Mouse (Mus musculus) forebrain, embryonic 16.5 days (tissue): Measurements from ENCODE around the gene Slc5a3. TPM values are rescaled to one million over a fixed set of nuclear protein-coding genes. Genes with fewer than 3 reads are reported as not detected.

Experiments used
- ATAC-seq: fragments of 200-750 bp; cut with Nextera tagmentation; 2 replicates; pipeline ENCODE4 v1.8.0; 2017; ENCODE audit warnings: mild to moderate bottlenecking, moderate library complexity
- H3K27ac ChIP-seq: fragments of 300-500 bp; sonication (generic); 2 replicates; pipeline ENCODE4 v1.5.1; 2014; ENCODE audit warnings: low read length, control low read depth
- H3K27me3 ChIP-seq: fragments of 300-500 bp; sonication (generic); replicated peaks from 2 replicates; pipeline ENCODE4 v1.6.1; 2014; ENCODE audit warnings: low read length; ENCODE audit not compliant: control insufficient read depth, insufficient read depth
- H3K36me3 ChIP-seq: fragments of 300-500 bp; sonication (generic); 2 replicates; pipeline ENCODE4 v1.6.1; 2014; ENCODE audit not compliant: control insufficient read depth, insufficient read depth
- H3K4me1 ChIP-seq: fragments of 300-500 bp; sonication (generic); replicated peaks from 2 replicates; pipeline ENCODE4 v1.6.1; 2014; ENCODE audit warnings: low read length; ENCODE audit not compliant: control insufficient read depth, insufficient read depth
- H3K4me2 ChIP-seq: fragments of 300-500 bp; sonication (generic); 2 replicates; pipeline ENCODE4 v1.6.1; 2014; ENCODE audit warnings: mild to moderate bottlenecking, low read length, control low read depth
- H3K4me3 ChIP-seq: fragments of 300-500 bp; sonication (generic); replicated peaks from 2 replicates; pipeline ENCODE4 v1.5.1; 2014; ENCODE audit warnings: mild to moderate bottlenecking, low read length, control low read depth
- H3K9ac ChIP-seq: fragments of 300-500 bp; sonication (generic); replicated peaks from 2 replicates; pipeline ENCODE4 v1.6.1; 2014; ENCODE audit warnings: low read depth, low read length, control low read depth
- H3K9me3 ChIP-seq: fragments of 300-500 bp; sonication (generic); 2 replicates; pipeline ENCODE4 v1.6.1; 2016; ENCODE audit warnings: low read length; ENCODE audit not compliant: control insufficient read depth
- WGBS: fragments of 180-500 bp; shearing (Covaris S2); extraction: QIAGEN DNeasy Blood & Tissue Kit; methylation state at CpG from one replicate; pipeline ENCODE4 v1.1.7; 2014; 5-methylcytosine and 5-hydroxymethylcytosine counted together
- polyA plus RNA-seq: library from polyadenylated mRNA; unstranded; fragments of >200 nt; fragmentation: Nextera tagmentation; extraction: Ambion mirVana; gene quantifications from 2 replicates; pipeline ENCODE4 v1.2.1, GENCODE M21; 2015

Gene Slc5a3
- polyA plus RNA-seq, 1 experiment from 2014 or later: 15.0 TPM

DNA sequence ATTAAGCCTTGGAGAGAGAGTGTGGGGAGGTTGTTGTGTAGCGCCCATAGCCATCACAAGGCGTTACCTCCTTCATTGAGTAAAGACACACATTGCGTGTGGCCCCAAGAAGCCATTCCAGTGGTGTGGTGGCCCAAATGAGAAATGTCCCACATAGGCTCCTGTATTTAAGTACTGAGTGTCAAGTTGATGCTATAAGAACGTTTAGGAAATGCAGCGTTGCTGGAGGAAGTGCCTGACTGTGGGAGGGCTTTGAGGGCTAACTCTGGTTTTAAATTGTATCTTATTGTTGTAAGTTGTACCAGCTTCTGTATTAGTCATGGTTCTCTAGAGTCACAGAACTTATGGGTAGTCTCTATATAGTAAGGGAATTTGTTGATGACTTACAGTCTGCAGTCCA is 49.2 kb downstream of the Slc5a3 start:
- Histone ChIP-seq H3K36me3 (peaks cover 2% of the 10 kb centered on the region; the same call in 1 of the 2 replicates), H3K4me3 (no peak overlapping the region), H3K4me1 (no peaks in the 10 kb centered on the region), H3K4me2 (no peak overlapping the region), H3K9me3 (no peaks in the 10 kb centered on the region), H3K27me3 (no peaks in the 10 kb centered on the region), H3K9ac (no peak overlapping the region), H3K27ac (no peak overlapping the region)
- 94% methylated on average over 5 of the region's 5 CpGs for WGBS
- no peak for ATAC-seq

- Histone ChIP-seq H3K4me1 (peaks cover 23% of the 10 kb centered on the region), H3K36me3 (peaks cover 7% of the 10 kb centered on the region; the same call in 1 of the 2 replicates), H3K27me3 (no peaks in the 10 kb centered on the region), H3K9me3 (no peaks in the 10 kb centered on the region), H3K9ac (no peak overlapping the region), H3K27ac (peak overlapping the region; percentile 33), H3K4me3 (no peak overlapping the region), H3K4me2 (no peak overlapping the region)
- WGBS: 66% methylated on average over 5 of the region's 5 CpGs
- no peak for ATAC-seq
Observed at GRCm38 (mm10) chr16:92114706-92115241, 56.7 kb downstream of the Slc5a3 start.

DNA sequence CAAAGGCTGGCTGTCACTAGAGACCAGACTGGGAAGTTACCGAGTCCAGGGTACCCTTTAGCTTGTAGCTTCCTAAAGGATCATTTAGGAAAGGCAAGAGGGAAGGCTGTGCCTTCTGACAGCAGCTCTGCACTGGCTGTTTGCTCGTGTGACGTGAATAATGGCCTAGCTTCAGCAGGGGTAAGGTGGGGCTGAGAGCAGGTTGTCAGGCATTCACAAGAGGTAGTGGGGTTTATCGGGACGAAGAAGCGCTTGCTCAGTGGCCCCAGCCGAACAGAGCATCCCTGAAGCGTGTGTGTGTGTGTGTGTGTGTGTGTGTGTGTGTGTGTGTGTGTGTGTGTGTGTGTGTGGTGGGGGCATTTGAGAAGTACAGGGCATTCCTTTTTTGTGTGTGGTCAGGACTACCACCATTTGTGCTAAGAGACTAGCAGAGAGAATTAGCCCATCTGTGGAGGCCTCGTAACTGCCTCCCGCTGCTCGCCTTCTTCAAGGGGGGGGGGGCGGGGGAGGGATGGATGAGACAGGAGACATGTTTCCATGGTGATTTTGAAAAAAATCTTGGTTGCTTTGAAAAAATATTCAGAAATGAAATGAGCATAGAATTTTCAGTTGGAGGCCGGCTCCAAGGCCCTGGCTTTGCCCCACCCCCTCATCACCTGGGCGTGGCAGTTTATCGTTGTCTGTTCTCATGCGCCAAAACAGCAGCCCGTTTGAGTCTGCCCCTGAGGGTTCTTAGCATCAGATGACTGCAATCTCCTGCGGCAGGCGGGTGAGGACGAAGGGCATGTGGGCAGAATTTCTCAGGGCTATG is 57.7 kb downstream of the Slc5a3 start:
- H3K4me1 ChIP-seq: peaks cover 25% of the 10 kb centered on the region
- peaks cover 7% of the 10 kb centered on the region; the same call in 1 of the 2 replicates for H3K36me3 ChIP-seq
- H3K4me2 ChIP-seq: peak overlapping the region; percentile 44
- H3K4me3 ChIP-seq: 0 out of 2 replicates have a peak overlapping the region, but pooled peaks have one; percentile 2
- ATAC-seq: peak; percentile 65
- H3K27ac ChIP-seq: peak overlapping the region; percentile 73
- H3K9me3 ChIP-seq: no peaks in the 10 kb centered on the region
- WGBS: 28% methylated on average over 19 of the region's 20 CpGs
- peak overlapping the region; percentile 31; the same call in 1 of the 2 replicates for H3K9ac ChIP-seq
- no peaks in the 10 kb centered on the region for H3K27me3 ChIP-seq

GRCm38 (mm10) chr16:92117337-92118209 is 59.5 kb downstream of the Slc5a3 start:
- WGBS: 66% methylated on average over 9 of the region's 9 CpGs

DNA sequence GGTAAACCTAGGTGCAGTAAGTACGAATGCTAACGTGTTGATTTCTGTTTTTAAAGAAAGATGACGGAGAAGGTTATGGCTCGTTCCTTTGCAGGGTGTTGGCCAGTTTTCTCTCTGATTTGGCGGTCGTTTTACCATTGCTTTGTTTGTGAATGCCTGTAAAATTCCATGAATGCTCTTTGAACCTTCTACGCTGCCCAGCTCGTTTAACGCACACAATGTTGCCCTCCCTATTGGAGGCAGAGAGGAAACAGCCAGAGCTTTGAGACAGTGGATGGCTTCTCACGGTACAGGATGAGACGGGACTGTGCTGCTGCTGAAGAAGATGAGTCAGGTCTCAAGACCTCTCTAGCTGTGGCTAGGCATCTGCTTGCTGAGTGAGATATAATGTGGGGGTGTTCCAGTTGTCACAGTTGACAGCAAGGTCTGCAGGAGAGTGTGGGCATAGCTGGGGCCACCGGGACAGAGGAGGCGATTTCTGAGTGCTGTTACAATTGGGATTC is 60.9 kb downstream of the Slc5a3 start:
- H3K4me2 ChIP-seq: no peak overlapping the region
- no peaks in the 10 kb centered on the region; the same call in 1 of the 2 replicates for H3K9me3 ChIP-seq
- H3K4me3 ChIP-seq: no peak overlapping the region
- ATAC-seq: no peak
- H3K36me3 ChIP-seq: no peaks in the 10 kb centered on the region
- 57% methylated on average over 13 of the region's 13 CpGs for WGBS
- H3K9ac ChIP-seq: no peak overlapping the region
- H3K27ac ChIP-seq: no peak overlapping the region
- H3K4me1 ChIP-seq: peaks cover 30% of the 10 kb centered on the region
- H3K27me3 ChIP-seq: no peaks in the 10 kb centered on the region

More at GRCm38 (mm10) chr16:92117337-92118209, 59.5 kb downstream of the Slc5a3 start:
- ATAC-seq: no peak
- H3K4me2 ChIP-seq: no peak overlapping the region
- H3K9ac ChIP-seq: no peak overlapping the region
- H3K9me3 ChIP-seq: no peaks in the 10 kb centered on the region
- H3K4me1 ChIP-seq: peaks cover 30% of the 10 kb centered on the region
- no peaks in the 10 kb centered on the region for H3K27me3 ChIP-seq
- 0 out of 2 replicates have a peak, but pooled peaks cover 5% of the 10 kb centered on the region for H3K36me3 ChIP-seq
- H3K4me3 ChIP-seq: no peak overlapping the region
- H3K27ac ChIP-seq: no peak overlapping the region

- Histone ChIP-seq H3K27me3 (no peaks in the 10 kb centered on the region), H3K4me2 (no peak overlapping the region), H3K27ac (no peak overlapping the region), H3K4me1 (peaks cover 15% of the 10 kb centered on the region), H3K4me3 (no peak overlapping the region), H3K9ac (no peak overlapping the region), H3K36me3 (no peaks in the 10 kb centered on the region), H3K9me3 (peaks cover 5% of the 10 kb centered on the region; the same call in 1 of the 2 replicates)
- peak; percentile 34; the same call in 1 of the 2 replicates for ATAC-seq
- 44% methylated on average over 17 of the region's 17 CpGs for WGBS
Observed at GRCm38 (mm10) chr16:92120899-92121531, 62.9 kb downstream of the Slc5a3 start.

GRCm38 (mm10) chr16:92127226-92127625 is 69.1 kb downstream of the Slc5a3 start:
- Histone ChIP-seq H3K27me3 (no peaks in the 10 kb centered on the region), H3K4me2 (no peak overlapping the region), H3K9ac (no peak overlapping the region), H3K36me3 (no peaks in the 10 kb centered on the region), H3K4me3 (no peak overlapping the region), H3K27ac (no peak overlapping the region), H3K4me1 (no peaks in the 10 kb centered on the region), H3K9me3 (peaks cover 5% of the 10 kb centered on the region; the same call in 1 of the 2 replicates)
- ATAC-seq: no peak
- 56% methylated on average over 4 of the region's 4 CpGs for WGBS

DNA sequence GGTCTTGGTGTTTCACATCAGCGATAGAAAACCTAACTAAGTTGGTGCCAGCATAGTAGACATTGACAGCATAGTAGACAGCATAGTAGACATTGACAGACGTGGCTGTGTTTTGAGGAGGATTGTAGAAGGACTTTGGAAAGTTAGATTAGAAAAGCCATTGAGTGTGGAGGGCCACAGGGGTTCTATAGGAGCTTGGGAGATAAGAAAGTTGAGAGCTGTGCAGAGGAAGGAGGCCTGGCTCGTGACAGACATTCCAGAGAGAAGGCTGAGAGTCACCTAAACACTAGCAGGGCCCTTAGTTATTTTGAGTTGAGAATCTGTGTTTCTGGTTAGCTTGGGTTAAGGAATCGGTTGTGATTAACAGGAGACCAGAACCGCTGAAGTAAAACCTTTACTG is 69.5 kb downstream of the Slc5a3 start:
- H3K4me2 ChIP-seq: no peak overlapping the region
- WGBS: 85% methylated on average over 5 of the region's 5 CpGs
- no peaks in the 10 kb centered on the region for H3K36me3 ChIP-seq
- H3K27ac ChIP-seq: no peak overlapping the region
- H3K27me3 ChIP-seq: no peaks in the 10 kb centered on the region
- no peak for ATAC-seq
- H3K9me3 ChIP-seq: peaks cover 5% of the 10 kb centered on the region; the same call in 1 of the 2 replicates
- H3K4me3 ChIP-seq: no peak overlapping the region
- H3K9ac ChIP-seq: no peak overlapping the region
- H3K4me1 ChIP-seq: no peaks in the 10 kb centered on the region
